In genomic region chr2:34750245-34750644, GRCm38 (mm10) we compare ENCODE assay signal across 31 mouse cellular contexts. TPM values are rescaled to one million over a fixed set of nuclear protein-coding genes. Genes with fewer than 3 reads are reported as not detected.
DNase-seq lines count a peak whose midpoint lies in the region; ATAC-seq and TF ChIP-seq lines count a peak whose summit lies in the region.
"Had no signal": no experiment of that assay in that cellular context is flagged by ENCODE, and none has a peak within 500 bp of the region (broad histone marks: within the 10 kb centered on the region; RNA-seq: fewer than 3 reads in every experiment).

No protein-coding gene starts in this region.

- peak; percentile 19 for DNase-seq in heart, adult 11 months
- no peak for DNase-seq in heart, postnatal 10 days
- peak; percentile 26 for DNase-seq in MEL (ENCODE audit: low read depth, low spot score)
- DNase-seq in thymus, postnatal 25 days = no peak
- DNase-seq in cerebellum, adult 9-10 months = no peak
- DNase-seq: adrenal gland, postnatal 10 days; adrenal gland, postnatal 36 days; B cell, adult 2 months; cerebellum, adult 18-20 months; cerebellum, adult 9-11 months; cerebellum, postnatal 25 days; gastrocnemius, adult 2 months; gastrocnemius, postnatal 14 days; heart, adult 18-20 months; heart, postnatal 14 days; heart, postnatal 4 days had no signal

- H3K4me3 ChIP-seq in MEL (ENCODE audit: control insufficient read depth in 1 of 2, insufficient read depth in 1 of 2, low read depth in 2 of 2, low read length in 2 of 2) = no peak overlapping the region
- H3K4me3 ChIP-seq in liver, embryonic 15.5 days (replicated peaks) = peak overlapping the region; percentile 20
- H3K4me3 ChIP-seq: embryonic facial prominence, embryonic 12.5 days; embryonic facial prominence, embryonic 15.5 days; forebrain, embryonic 10.5 days; forebrain, embryonic 13.5 days; gastrocnemius, adult 2 months; heart, embryonic 12.5 days; heart, embryonic 15.5 days had no signal

- H3K4me1 ChIP-seq in MEL (ENCODE audit: control insufficient read depth in 1 of 2, insufficient read depth in 2 of 2, low read length in 2 of 2) = peaks cover 23 to 37% of the 10 kb centered on the region in 2 experiments
- peaks cover 64% of the 10 kb centered on the region for H3K4me1 ChIP-seq in liver, embryonic 15.5 days (replicated peaks)

- peak overlapping the region; percentile 76 for H3K4me2 ChIP-seq in liver, embryonic 15.5 days
- H3K4me2 ChIP-seq: embryonic facial prominence, embryonic 12.5 days; embryonic facial prominence, embryonic 15.5 days; forebrain, embryonic 13.5 days; heart, embryonic 12.5 days; heart, embryonic 15.5 days; hindbrain, embryonic 14.5 days had no signal

- no peaks in the 10 kb centered on the region for H3K9me3 ChIP-seq in MEL (replicated peaks; ENCODE audit: insufficient read depth, low read length)
- no peaks in the 10 kb centered on the region for H3K9me3 ChIP-seq in liver, embryonic 15.5 days (replicated peaks)
- H3K9me3 ChIP-seq: embryonic facial prominence, embryonic 12.5 days; embryonic facial prominence, embryonic 15.5 days; forebrain, embryonic 10.5 days; forebrain, embryonic 13.5 days; G1E; heart, embryonic 12.5 days; heart, embryonic 15.5 days had no signal

- TF ChIP-seq POLR2A in MEL (IDR thresholded peaks at IDR 0.05; ENCODE audit: control insufficient read depth in 1 of 2, insufficient read depth in 1 of 2, low read depth in 1 of 2, low read length in 2 of 2, poor library complexity in 1 of 2) = no peak

- H3K36me3 ChIP-seq in MEL (ENCODE audit: control insufficient read depth in 1 of 2, insufficient read depth in 2 of 2, low read length in 2 of 2) = peaks cover 17 to 51% of the 10 kb centered on the region in 2 experiments
- peaks cover 18% of the 10 kb centered on the region for H3K36me3 ChIP-seq in liver, embryonic 15.5 days (replicated peaks)
- H3K36me3 ChIP-seq: heart, embryonic 12.5 days; heart, embryonic 15.5 days had no signal

- TF ChIP-seq EP300 in MEL (IDR thresholded peaks at IDR 0.05; ENCODE audit: low read depth in 1 of 2, low read length in 2 of 2) = peak in 1 of 2 experiments; percentile 44; a peak in 2 of 4 replicates

- no peak for TF ChIP-seq CTCF in MEL (IDR thresholded peaks at IDR 0.05 in 2 of 3, conservative IDR thresholded peaks at IDR 0.05 in 1 of 3; ENCODE audit: control insufficient read depth in 1 of 3, insufficient read depth in 1 of 3, low read depth in 2 of 3, low read length in 3 of 3, poor library complexity in 1 of 3, severe bottlenecking in 1 of 3)

- H3K27me3 ChIP-seq in MEL (ENCODE audit: control insufficient read depth in 1 of 2, insufficient read depth in 2 of 2, low read length in 2 of 2) = no peaks in the 10 kb centered on the region
- H3K27me3 ChIP-seq in liver, embryonic 15.5 days = no peaks in the 10 kb centered on the region
- H3K27me3 ChIP-seq: CH12.LX; embryonic facial prominence, embryonic 12.5 days; embryonic facial prominence, embryonic 15.5 days; forebrain, embryonic 13.5 days; heart, embryonic 12.5 days; heart, embryonic 15.5 days had no signal

- H3K27ac ChIP-seq in MEL (ENCODE audit: control insufficient read depth, low read depth, low read length) = no peak overlapping the region
- H3K27ac ChIP-seq in liver, embryonic 15.5 days (replicated peaks) = peak overlapping the region; percentile 65
- H3K27ac ChIP-seq: embryonic facial prominence, embryonic 12.5 days; embryonic facial prominence, embryonic 15.5 days; forebrain, embryonic 10.5 days; forebrain, embryonic 13.5 days; gastrocnemius, adult 2 months; heart, embryonic 15.5 days; hindbrain, embryonic 14.5 days; hindbrain, postnatal 0 days had no signal

- intact Hi-C loops in heart, postnatal 10 days (cut with DNase I) = no loop called here

- WGBS in liver, embryonic 15.5 days (ENCODE audit: insufficient replicate concordance) = 33% methylated on average over 2 of the region's 2 CpGs

- ATAC-seq in liver, embryonic 15.5 days (ENCODE audit: insufficient read depth) = no peak
- peak; percentile 18; the same call in 1 of the 2 replicates for ATAC-seq in megakaryocyte-erythroid progenitor cell, adult 5-6 weeks (replicated peaks; ENCODE audit: low FRiP score, low TSS enrichment, poor library complexity, severe bottlenecking)
- ATAC-seq: activated CD4-positive, CD25-positive, alpha-beta regulatory T cell, adult 4 months; forebrain, embryonic 13.5 days; forebrain, embryonic 16.5 days; hindbrain, postnatal 0 days; inflammation-experienced regulatory T-cells, adult 6 months had no signal

- 0 out of 2 replicates have a peak overlapping the region, but pooled peaks have one; percentile 7 for H3K9ac ChIP-seq in MEL (ENCODE audit: control insufficient read depth, low read depth, low read length, poor library complexity, severe bottlenecking)
- peak overlapping the region; percentile 36 for H3K9ac ChIP-seq in liver, embryonic 15.5 days
- H3K9ac ChIP-seq: embryonic facial prominence, embryonic 12.5 days; embryonic facial prominence, embryonic 15.5 days; forebrain, embryonic 13.5 days; heart, embryonic 12.5 days; heart, embryonic 15.5 days had no signal

- no peak for TF ChIP-seq RAD21 in MEL (IDR thresholded peaks at IDR 0.05; ENCODE audit: low read depth, low read length)

- peaks cover 66% of the 10 kb centered on the region for H3K79me2 ChIP-seq in MEL (ENCODE audit: control insufficient read depth, insufficient read depth, low read length, poor library complexity)

TF ChIP-seq in MEL, 35 proteins besides CTCF, POLR2A, EP300 and RAD21:
- 0 out of 2 replicates have a peak, but pooled peaks have one; percentile 47 for TF ChIP-seq GATA1 (IDR thresholded peaks at IDR 0.05; ENCODE audit: low read depth, low read length)
- TF ChIP-seq BHLHE40 (IDR thresholded peaks at IDR 0.05; ENCODE audit: borderline replicate concordance, low read depth, low read length) = no peak
- no peak for TF ChIP-seq ZKSCAN1 (IDR thresholded peaks at IDR 0.05; ENCODE audit: low read depth, low read length)
- TF ChIP-seq MXI1 (IDR thresholded peaks at IDR 0.05; ENCODE audit: low read depth, low read length) = no peak; the same call in 1 of the 2 replicates
- peak; percentile 77 for TF ChIP-seq ETS1 (IDR thresholded peaks at IDR 0.05; ENCODE audit: low read depth, low read length)
- TF ChIP-seq RCOR1 (IDR thresholded peaks at IDR 0.05; ENCODE audit: low read depth, low read length) = no peak
- no peak for TF ChIP-seq POLR2AphosphoS5 (IDR thresholded peaks at IDR 0.05; ENCODE audit: borderline replicate concordance, low read depth, low read length)
- peak; percentile 50; the same call in 1 of the 2 replicates for TF ChIP-seq TCF12 (IDR thresholded peaks at IDR 0.05; ENCODE audit: low read depth, low read length)

RNA-seq across cellular contexts. Expression of gene Gapvd1, which starts 4.8 kb away (rescaled TPM):
- total RNA-seq in heart, postnatal 10 days (2021) = 10 to 100 TPM; 45.7 to 48.1 TPM
- total RNA-seq in MEL (2012; rRNA removed) = 62.4 and 65.0 TPM in 2 replicates
- polyA plus RNA-seq in MEL (2012; ENCODE audit: insufficient read depth in 1 of 2, insufficient read length in 2 of 2, low read depth in 1 of 2, low replicate concordance in 2 of 2, missing spikeins in 1 of 2) = 100 to 1,000 TPM in 1 of 2 experiments, 10 to 100 TPM in 1; 96.7 to 174 TPM
- polyA plus RNA-seq in liver, embryonic 15.5 days (2015; fragmentation: Nextera tagmentation; extraction: Ambion mirVana) = 79.9 and 89.4 TPM in 2 replicates
- total RNA-seq in megakaryocyte-erythroid progenitor cell, adult 5-6 weeks (2014; fragmentation: Nextera tagmentation) = 75.3 and 87.5 TPM in 2 replicates
- 84.3 and 99.7 TPM in 2 replicates for total RNA-seq in megakaryocyte-erythroid progenitor cell, adult 5-6 weeks (2017)

RNA-seq across cellular contexts. Expression of gene Hspa5, which starts 21.5 kb away (rescaled TPM):
- 100 to 1,000 TPM; 390 to 403 TPM for total RNA-seq in heart, postnatal 10 days (2021)
- 914 and 1,250 TPM in 2 replicates for total RNA-seq in MEL (2012; rRNA removed)
- polyA plus RNA-seq in MEL (2012; ENCODE audit: insufficient read depth in 1 of 2, insufficient read length in 2 of 2, low read depth in 1 of 2, low replicate concordance in 2 of 2, missing spikeins in 1 of 2) = 100 to 1,000 TPM; 147 to 649 TPM
- 509 TPM in 2 replicates for polyA plus RNA-seq in liver, embryonic 15.5 days (2015; fragmentation: Nextera tagmentation; extraction: Ambion mirVana)
- total RNA-seq in megakaryocyte-erythroid progenitor cell, adult 5-6 weeks (2014; fragmentation: Nextera tagmentation) = 185 and 219 TPM in 2 replicates
- 866 and 884 TPM in 2 replicates for total RNA-seq in megakaryocyte-erythroid progenitor cell, adult 5-6 weeks (2017)

RNA-seq across cellular contexts. Expression of gene Rabepk, which starts 49.5 kb away (rescaled TPM):
- 10 to 100 TPM; 13.0 to 16.7 TPM for total RNA-seq in heart, postnatal 10 days (2021)
- total RNA-seq in MEL (2012; rRNA removed) = 47.1 and 51.2 TPM in 2 replicates
- 10 to 100 TPM in 1 of 2 experiments, not detected in 1; 85.3 TPM for polyA plus RNA-seq in MEL (2012; ENCODE audit: insufficient read depth in 1 of 2, insufficient read length in 2 of 2, low read depth in 1 of 2, low replicate concordance in 2 of 2, missing spikeins in 1 of 2)
- polyA plus RNA-seq in liver, embryonic 15.5 days (2015; fragmentation: Nextera tagmentation; extraction: Ambion mirVana) = 20.1 and 22.3 TPM in 2 replicates
- total RNA-seq in megakaryocyte-erythroid progenitor cell, adult 5-6 weeks (2014; fragmentation: Nextera tagmentation) = 23.3 and 30.8 TPM in 2 replicates
- total RNA-seq in megakaryocyte-erythroid progenitor cell, adult 5-6 weeks (2017) = 46.9 and 53.8 TPM in 2 replicates

Comparison
In these comparisons a context has a peak if more than half of its experiments do, and no peak if none do; other contexts are left out.
1. DNase-seq: peak in heart, adult 11 months (single experiment) and MEL (single experiment); none in heart, postnatal 10 days (0 of 2), thymus, postnatal 25 days (single experiment) and cerebellum, adult 9-10 months (single experiment).